Mouse (Mus musculus): ENCODE results near the gene Mgat1.
"Not testable (repeated sequence)": the region's sequence is repeated elsewhere in the genome, so short reads cannot be mapped to it uniquely, and the experiment has no call there.

Gene Mgat1

GRCm38 (mm10) chr11:49243727-49244594 lies at the start of gene Mgat1:
TSS of gene Mgat1 (plus strand) at chr11:49244191.
- DNase-seq (ENCODE audit: low read depth, low spot score), result peak; percentile 91

DNA sequence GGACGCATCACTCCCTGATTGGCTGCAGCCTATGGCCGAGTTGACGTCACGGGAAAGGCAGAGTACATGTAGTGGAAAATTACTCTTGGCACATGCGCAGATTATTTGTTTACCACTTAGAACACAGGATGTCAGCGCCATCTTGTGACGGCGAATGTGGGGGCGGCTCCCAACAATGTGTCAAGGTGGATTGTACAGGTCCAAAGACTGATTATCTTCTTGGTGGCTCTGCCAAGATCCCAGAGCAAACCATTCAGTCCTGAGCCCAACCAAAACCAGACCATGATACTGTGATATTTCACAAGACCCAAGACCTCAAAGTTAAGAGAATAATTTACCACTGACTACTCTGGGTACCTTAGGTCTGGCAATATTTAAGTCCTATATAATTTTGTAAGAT lies 49.2 kb upstream of the Mgat1 start:
- not testable (repeated sequence) for DNase-seq (ENCODE audit: low read depth, low spot score)

- DNase-seq (ENCODE audit: low read depth, low spot score), result no peak
Measured at GRCm38 (mm10) chr11:49195819-49196322, 48.1 kb upstream of the Mgat1 start.

DNA sequence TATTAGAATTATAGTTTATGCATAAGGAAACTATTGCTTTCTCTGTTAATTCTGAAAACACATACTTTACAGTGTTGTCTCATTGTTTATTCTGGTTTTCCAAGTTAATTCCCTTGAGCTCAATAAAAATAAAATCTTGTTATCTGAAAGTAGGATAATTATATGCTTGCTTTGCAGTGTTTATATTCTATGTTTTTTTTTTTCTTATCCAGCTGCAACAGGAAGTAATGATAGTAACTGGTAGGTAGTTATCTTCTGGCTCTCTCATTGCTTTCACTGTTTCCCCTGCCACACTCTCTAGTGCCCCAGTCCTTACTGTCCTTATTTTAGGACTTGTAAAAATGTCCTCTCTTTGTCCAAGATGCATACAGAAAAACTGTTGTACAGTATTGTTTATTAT lies 43.3 kb upstream of the Mgat1 start:
- no peak for DNase-seq (ENCODE audit: low read depth, low spot score)

- no peak for DNase-seq (ENCODE audit: low read depth, low spot score)
Measured at GRCm38 (mm10) chr11:49201142-49201541, 42.8 kb upstream of the Mgat1 start.

DNA sequence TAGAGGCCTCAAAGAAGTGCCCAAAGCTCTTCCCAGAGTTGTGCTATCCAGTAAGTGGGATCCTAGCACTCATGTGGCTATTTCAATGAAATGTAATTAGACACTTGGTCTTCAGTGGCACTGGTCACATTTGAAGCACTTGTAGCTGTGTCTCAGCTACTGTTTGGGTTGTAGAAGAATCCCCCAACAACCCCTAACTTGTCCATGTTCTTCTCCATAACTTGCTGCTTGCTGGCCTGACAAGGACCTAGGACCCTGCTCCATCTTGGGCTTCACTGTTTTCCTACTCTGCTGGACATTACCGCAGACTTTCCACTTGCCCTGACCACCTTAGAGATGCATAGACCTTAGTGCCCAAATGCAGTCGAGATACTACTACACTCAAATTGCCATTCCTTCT lies 41.9 kb upstream of the Mgat1 start:
- no peak for DNase-seq (ENCODE audit: low read depth, low spot score)

DNA sequence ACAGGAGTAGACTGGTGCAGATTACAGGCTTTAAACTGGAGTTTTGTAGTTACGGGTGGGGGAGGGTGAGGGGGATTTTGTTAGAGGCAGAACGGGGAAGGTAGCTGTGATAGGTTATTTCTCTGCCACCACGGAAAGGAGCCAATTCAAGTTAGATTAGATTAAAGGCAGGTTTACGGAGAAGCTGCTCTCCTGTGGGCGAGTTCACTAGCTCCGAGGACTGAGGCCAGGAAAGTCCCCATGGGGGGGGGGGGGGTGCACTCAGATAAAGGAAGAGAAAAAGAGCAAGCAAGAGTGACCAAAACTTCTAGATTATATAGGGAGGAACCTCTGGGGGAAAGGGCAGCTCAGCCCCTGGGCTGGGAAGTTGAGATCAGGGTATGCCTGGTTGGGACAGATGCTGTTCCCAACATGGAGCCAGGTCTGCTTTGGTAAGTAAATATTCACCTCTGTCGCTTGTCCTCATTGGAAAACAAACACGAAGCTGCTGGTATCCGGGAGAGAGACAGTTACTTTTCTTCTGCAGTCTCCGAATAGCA lies 41.4 kb upstream of the Mgat1 start:
- peak; percentile 9 for DNase-seq (ENCODE audit: low read depth, low spot score)

GRCm38 (mm10) chr11:49203129-49203768 lies 40.7 kb upstream of the Mgat1 start, which contains the start of gene Zfp62:
TSS of gene Zfp62 (plus strand) at chr11:49203292.
- DNase-seq (ENCODE audit: low read depth, low spot score), result peak; percentile 83

GRCm38 (mm10) chr11:49203771-49204497 lies 40.1 kb upstream of the Mgat1 start:
- DNase-seq (ENCODE audit: low read depth, low spot score), result peak; percentile 47

DNA sequence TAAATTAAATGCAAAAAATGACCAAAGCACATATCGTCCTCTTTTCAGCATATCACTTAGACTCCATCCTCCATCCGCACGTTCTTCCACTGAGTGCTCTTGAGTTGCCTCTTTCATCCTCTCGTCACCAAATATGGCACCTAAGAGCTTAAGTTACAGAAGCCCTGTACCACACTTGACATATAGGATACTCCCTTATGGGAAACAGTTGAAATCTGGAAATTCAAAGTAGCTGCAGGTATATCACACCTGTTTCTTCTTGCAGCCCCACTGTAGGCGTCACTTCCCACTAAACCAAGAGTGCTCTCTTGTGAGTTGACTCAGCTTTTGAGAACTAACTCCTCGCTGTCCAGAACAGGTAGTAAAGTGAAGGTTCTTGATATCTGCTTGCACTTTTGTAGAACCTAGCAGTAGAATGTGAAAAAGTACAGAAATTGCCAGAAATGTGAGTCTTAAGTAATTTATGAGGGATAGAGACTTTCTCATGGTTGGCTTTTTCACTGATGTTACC lies 38.9 kb upstream of the Mgat1 start:
- DNase-seq (ENCODE audit: low read depth, low spot score), result no peak

DNA sequence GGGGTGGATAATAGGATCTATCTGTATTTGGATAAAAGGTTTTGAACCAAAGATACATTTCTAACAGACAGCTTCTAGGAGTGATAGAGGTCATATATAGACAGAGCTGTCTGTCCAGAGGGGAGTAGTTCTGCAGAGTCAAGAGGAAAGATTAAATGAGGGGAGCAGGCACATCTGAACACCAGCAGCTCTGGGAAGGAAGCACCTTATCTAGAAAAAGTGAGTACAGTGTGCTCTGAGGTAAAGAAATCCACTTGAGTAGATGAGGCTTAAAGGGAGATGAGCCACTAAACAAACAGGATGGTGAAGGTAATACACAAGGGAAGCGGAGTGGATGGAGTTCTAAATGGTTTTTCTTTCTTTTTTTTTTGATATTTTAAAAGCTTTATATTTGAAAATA lies 36.5 kb upstream of the Mgat1 start:
- no peak for DNase-seq (ENCODE audit: low read depth, low spot score)

DNA sequence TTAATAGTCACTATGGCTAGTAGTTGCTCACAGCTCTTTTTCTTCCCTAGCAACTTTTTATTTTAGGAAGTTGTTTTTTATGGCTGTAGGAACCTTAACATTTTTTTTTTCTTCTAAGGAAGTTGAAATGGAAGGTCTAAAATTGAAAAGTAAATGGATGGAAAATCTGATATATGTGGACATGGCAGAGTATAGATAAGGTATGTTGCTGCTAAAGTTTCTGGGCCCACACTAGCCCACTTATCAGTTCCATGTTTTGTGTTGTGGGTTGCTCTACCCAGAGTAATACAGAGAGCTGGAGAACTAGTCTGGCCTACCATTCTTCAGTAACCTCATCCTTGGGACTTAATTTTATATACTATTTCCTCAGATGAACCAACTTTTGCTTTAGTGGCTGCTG lies 31.4 kb upstream of the Mgat1 start:
- no peak for DNase-seq (ENCODE audit: low read depth, low spot score)

GRCm38 (mm10) chr11:49213505-49213904 lies 30.5 kb upstream of the Mgat1 start:
- DNase-seq (ENCODE audit: low read depth, low spot score), result no peak

- DNase-seq (ENCODE audit: low read depth, low spot score), result no peak
Measured at GRCm38 (mm10) chr11:49219271-49219670, 24.7 kb upstream of the Mgat1 start.

DNA sequence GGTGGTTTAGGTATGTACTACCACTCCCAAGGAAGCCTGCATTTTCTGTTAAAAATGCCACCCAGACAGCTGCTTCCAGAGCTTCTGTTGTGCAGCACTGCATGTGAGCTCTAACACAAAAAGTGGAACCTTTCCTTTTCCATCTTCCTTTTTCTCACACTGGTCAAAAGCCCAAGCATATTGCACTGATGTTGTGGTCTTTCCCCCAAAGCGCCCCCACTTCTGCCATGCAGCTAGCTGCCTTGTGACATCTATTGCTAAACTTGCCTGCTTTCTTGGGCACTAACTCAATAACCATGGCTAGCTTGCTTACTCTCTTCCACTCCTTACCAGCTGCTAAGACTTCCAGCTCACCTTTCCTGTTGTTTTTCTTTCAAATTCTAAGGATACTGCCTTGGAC lies 19.5 kb upstream of the Mgat1 start:
- DNase-seq (ENCODE audit: low read depth, low spot score), result no peak

- DNase-seq (ENCODE audit: low read depth, low spot score), result no peak
Measured at GRCm38 (mm10) chr11:49232781-49233180, 11.2 kb upstream of the Mgat1 start.

DNA sequence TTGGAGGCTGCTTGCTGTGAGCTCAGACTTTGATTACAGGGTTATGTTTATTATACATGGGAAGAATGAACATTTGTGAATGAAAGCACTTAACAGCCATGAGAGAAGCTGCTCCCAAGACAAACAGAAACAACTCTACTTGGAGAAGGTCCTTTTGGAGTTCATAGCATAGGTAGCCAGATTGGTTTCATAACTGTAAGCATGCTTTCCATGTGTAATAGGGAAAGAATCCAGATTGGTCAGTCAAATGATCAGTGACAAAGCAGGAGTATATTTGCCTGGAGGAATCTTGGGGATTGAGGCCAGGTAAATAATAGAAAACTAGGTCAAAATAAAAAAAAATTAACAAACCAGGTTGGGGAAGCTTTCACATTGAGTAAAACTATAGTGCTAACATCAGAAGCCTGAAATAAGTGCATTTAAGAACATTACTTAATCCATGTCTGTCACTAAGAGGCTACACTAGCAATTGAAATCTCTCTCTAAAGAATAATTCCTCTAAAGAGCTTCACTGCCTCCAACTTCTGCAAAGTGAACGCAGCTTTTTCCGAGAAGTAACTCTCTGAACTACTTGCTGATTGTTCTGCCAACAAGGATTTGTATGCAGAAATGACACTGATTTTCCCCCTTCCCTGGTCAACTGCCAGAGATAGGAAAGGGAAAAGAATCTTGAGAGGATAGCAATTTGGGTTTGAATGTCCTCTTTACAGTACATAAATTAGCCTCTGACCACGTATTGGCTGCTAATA lies 8.4 kb upstream of the Mgat1 start:
- no peak for DNase-seq (ENCODE audit: low read depth, low spot score)

DNA sequence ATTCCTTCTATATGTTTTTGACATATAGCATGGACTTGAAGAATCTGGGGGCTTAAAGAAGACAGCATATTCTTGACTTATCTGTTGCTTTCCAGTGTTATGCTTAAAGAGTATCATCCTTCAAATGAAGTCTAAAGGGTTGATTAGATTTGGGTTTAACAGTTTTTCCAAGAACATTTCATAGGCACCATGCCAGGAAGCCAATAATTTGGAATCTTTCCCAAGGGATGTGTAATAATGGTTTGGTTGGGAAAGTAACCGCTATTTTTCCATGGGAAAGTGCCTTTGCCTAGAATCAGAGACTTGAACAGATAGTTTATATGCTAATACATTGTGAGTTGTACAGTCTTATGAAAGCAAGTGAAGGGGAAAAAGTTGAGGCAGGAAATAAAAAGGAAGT lies 7.1 kb upstream of the Mgat1 start:
- DNase-seq (ENCODE audit: low read depth, low spot score), result no peak

GRCm38 (mm10) chr11:49237532-49237931 lies 6.5 kb upstream of the Mgat1 start:
- no peak for DNase-seq (ENCODE audit: low read depth, low spot score)

GRCm38 (mm10) chr11:49240310-49240709 lies 3.7 kb upstream of the Mgat1 start:
- DNase-seq (ENCODE audit: low read depth, low spot score), result no peak

DNA sequence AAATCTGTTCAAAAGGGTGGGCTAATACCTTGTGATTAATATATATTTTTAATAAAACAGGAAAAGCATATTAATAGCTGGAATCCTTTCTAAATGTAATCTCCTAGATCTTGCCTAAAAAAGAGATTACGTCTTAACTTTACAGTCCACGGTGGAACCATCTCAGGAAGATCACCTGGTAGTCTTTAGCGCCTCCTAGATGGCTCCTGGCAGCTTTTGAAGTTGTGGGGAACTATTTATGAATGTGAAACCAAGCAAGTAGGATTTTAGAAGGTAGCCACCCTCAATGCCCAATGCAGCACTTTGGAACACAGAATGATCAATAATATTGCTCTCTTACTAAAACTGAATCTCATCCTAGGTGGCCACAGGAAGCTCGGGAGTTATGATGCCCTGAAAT lies 3.1 kb upstream of the Mgat1 start:
- no peak for DNase-seq (ENCODE audit: low read depth, low spot score)

Measured in embryo, embryonic 11.5 days (tissue).